Mouse (Mus musculus) G1E-ER4 (cell line): Measurements from ENCODE around the gene Dmxl2. TPM values are rescaled to one million over a fixed set of nuclear protein-coding genes. Genes with fewer than 3 reads are reported as not detected.

Source experiments
- GATA1 ChIP-seq: IDR thresholded peaks from one replicate; pipeline ENCODE4 v1.8.0; 2012; ENCODE audit warnings: low read length, inconsistent platforms
- polyA plus RNA-seq: library from polyadenylated mRNA; stranded (reverse); fragments of >175 nt; gene quantifications from 2 replicates; pipeline ENCODE4 v1.2.3, GENCODE M21; 2012

The Dmxl2 gene
- polyA plus RNA-seq, 1 experiment = not detected

GRCm38 (mm10) chr9:54518921-54519320 lies 17.5 kb upstream of the Dmxl2 start:
- no peak for TF ChIP-seq GATA1

- no peak for TF ChIP-seq GATA1
Observed at GRCm38 (mm10) chr9:54515991-54516390, 14.6 kb upstream of the Dmxl2 start.

GRCm38 (mm10) chr9:54502873-54503272 lies 1.4 kb upstream of the Dmxl2 start:
- no peak for TF ChIP-seq GATA1

GRCm38 (mm10) chr9:54502111-54502495 lies 677 bp upstream of the Dmxl2 start:
- TF ChIP-seq GATA1 = no peak

GRCm38 (mm10) chr9:54500832-54501452 lies 484 bp downstream of the Dmxl2 start:
- TF ChIP-seq GATA1 = no peak

GRCm38 (mm10) chr9:54499791-54500190 lies 1.6 kb downstream of the Dmxl2 start:
- no peak for TF ChIP-seq GATA1

- TF ChIP-seq GATA1 = no peak
Observed at GRCm38 (mm10) chr9:54499291-54499690, 2.1 kb downstream of the Dmxl2 start.

- TF ChIP-seq GATA1 = no peak
Observed at GRCm38 (mm10) chr9:54490431-54490830, 11.0 kb downstream of the Dmxl2 start.

- no peak for TF ChIP-seq GATA1
Observed at GRCm38 (mm10) chr9:54489599-54489998, 11.8 kb downstream of the Dmxl2 start.

- TF ChIP-seq GATA1 = no peak
Observed at GRCm38 (mm10) chr9:54484927-54485326, 16.5 kb downstream of the Dmxl2 start.

- no peak for TF ChIP-seq GATA1
Observed at GRCm38 (mm10) chr9:54483215-54483614, 18.2 kb downstream of the Dmxl2 start.

GRCm38 (mm10) chr9:54482763-54483162 lies 18.7 kb downstream of the Dmxl2 start:
- no peak for TF ChIP-seq GATA1

GRCm38 (mm10) chr9:54479054-54479453 lies 22.4 kb downstream of the Dmxl2 start:
- TF ChIP-seq GATA1 = no peak

GRCm38 (mm10) chr9:54478117-54478516 lies 23.3 kb downstream of the Dmxl2 start:
- no peak for TF ChIP-seq GATA1

GRCm38 (mm10) chr9:54474546-54474945 lies 26.9 kb downstream of the Dmxl2 start:
- TF ChIP-seq GATA1 = no peak

- no peak for TF ChIP-seq GATA1
Observed at GRCm38 (mm10) chr9:54474031-54474430, 27.4 kb downstream of the Dmxl2 start.

- no peak for TF ChIP-seq GATA1
Observed at GRCm38 (mm10) chr9:54472784-54473183, 28.6 kb downstream of the Dmxl2 start.

GRCm38 (mm10) chr9:54469339-54469738 lies 32.1 kb downstream of the Dmxl2 start:
- TF ChIP-seq GATA1 = no peak

- no peak for TF ChIP-seq GATA1
Observed at GRCm38 (mm10) chr9:54467433-54467933, 33.9 kb downstream of the Dmxl2 start.
